Mouse (Mus musculus): ENCODE measurements at regions not wholly inside any gene's neighbourhood (a gene's known extent, or its start where the extent isn't known, plus 50 kb on each side); places are given as distances from the start of the nearest gene placed in this dataset.

DNA sequence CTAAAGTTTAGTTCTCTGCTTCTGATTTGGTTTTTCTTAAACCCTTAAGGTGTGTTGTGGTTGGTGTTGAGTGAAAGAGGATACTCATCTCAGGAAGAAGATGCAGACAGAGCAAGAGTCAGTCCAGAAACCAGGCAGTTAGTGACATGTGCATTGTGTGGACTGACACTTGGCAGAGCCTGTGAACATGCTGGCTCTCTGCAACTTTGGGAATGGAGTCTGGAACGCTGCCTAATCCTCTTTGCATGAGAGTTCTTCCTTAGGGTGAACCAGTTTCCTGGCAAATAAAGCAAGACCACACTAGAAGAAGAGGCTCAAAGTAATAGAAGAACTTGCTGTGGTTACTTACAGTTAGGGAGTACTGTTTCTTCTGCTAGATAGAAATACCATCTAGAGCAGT is 441.7 kb downstream of the Ipmk start:
- no peak for TF ChIP-seq POLR2A (IDR thresholded peaks at IDR 0.05; ENCODE audit: borderline replicate concordance, extremely low read depth, insufficient read depth, insufficient read length, poor library complexity, severe bottlenecking)
- no peak for TF ChIP-seq CTCF (IDR thresholded peaks at IDR 0.05; ENCODE audit: borderline replicate concordance, extremely low read depth, insufficient read depth, insufficient read length)
